20 mouse cellular contexts compared by ENCODE assay signal in genomic region chr9:96794601-96795000, GRCm38 (mm10).
"Had no signal": no experiment of that assay in that cellular context is flagged by ENCODE, and none has a peak within 500 bp of the region (broad histone marks: within the 10 kb centered on the region; RNA-seq: fewer than 3 reads in every experiment).

No protein-coding gene starts in this region.

- H3K9ac ChIP-seq: liver, embryonic 15.5 days; liver, postnatal 0 days had no signal

- H3K36me3 ChIP-seq: heart, embryonic 10.5 days; heart, embryonic 12.5 days; hindbrain, embryonic 10.5 days; hindbrain, embryonic 12.5 days; limb, embryonic 10.5 days; limb, embryonic 12.5 days; liver, embryonic 13.5 days; liver, embryonic 15.5 days had no signal

- H3K27ac ChIP-seq: liver, embryonic 13.5 days; liver, embryonic 15.5 days had no signal

- H3K9me3 ChIP-seq: heart, embryonic 10.5 days; heart, embryonic 12.5 days; hindbrain, embryonic 10.5 days; hindbrain, embryonic 12.5 days; limb, embryonic 10.5 days; limb, embryonic 12.5 days; liver, embryonic 13.5 days; liver, embryonic 15.5 days had no signal

- H3K4me3 ChIP-seq: liver, embryonic 15.5 days had no signal

- H3K27me3 ChIP-seq: heart, embryonic 12.5 days; hindbrain, embryonic 12.5 days; limb, embryonic 12.5 days; liver, embryonic 13.5 days; liver, embryonic 15.5 days had no signal

- DNase-seq: gastrocnemius, postnatal 10 days; gastrocnemius, postnatal 25 days; heart, postnatal 10 days; heart, postnatal 4 days; kidney, adult 18-20 months; kidney, adult 8-10 months; kidney, postnatal 10 days; kidney, postnatal 25 days; kidney, postnatal 4 days; liver; liver, embryonic 13.5 days; liver, postnatal 0 days; lung, adult 2 months had no signal
